Mouse (Mus musculus) forebrain, postnatal 0 days (tissue): ENCODE results near the gene Fgf9. TPM values are rescaled to one million over a fixed set of nuclear protein-coding genes. Genes with fewer than 3 reads are reported as not detected.

ENCODE experiments used
- ATAC-seq: fragments of 200-750 bp; cut with Nextera tagmentation; 2 replicates; pipeline ENCODE4 v1.8.0; 2017; ENCODE audit warnings: mild to moderate bottlenecking, moderate library complexity
- DNase-seq: peaks from one replicate; pipeline ENCODE4 v3.0.0-alpha.2; 2015
- H3K27ac ChIP-seq: fragments of 300-500 bp; sonication (generic); 2 replicates; pipeline ENCODE4 v1.5.1; 2014; ENCODE audit warnings: low read depth, mild to moderate bottlenecking, antibody characterized with exemption, low read length, moderate library complexity, mixed read lengths
- H3K27me3 ChIP-seq: fragments of 300-500 bp; sonication (generic); 2 replicates; pipeline ENCODE4 v1.6.1; 2014; ENCODE audit warnings: mild to moderate bottlenecking, low read length, mixed read lengths; ENCODE audit not compliant: insufficient read depth
- H3K36me3 ChIP-seq: fragments of 300-500 bp; sonication (generic); 2 replicates; pipeline ENCODE4 v1.6.1; 2014; ENCODE audit warnings: mild to moderate bottlenecking, moderate library complexity; ENCODE audit not compliant: insufficient read depth
- H3K4me1 ChIP-seq: fragments of 300-500 bp; sonication (generic); 2 replicates; pipeline ENCODE4 v1.6.1; 2014; ENCODE audit warnings: antibody characterized with exemption; ENCODE audit not compliant: insufficient read depth
- H3K4me2 ChIP-seq: fragments of 300-500 bp; sonication (generic); 2 replicates; pipeline ENCODE4 v1.6.1; 2014; ENCODE audit warnings: low read depth, mild to moderate bottlenecking, moderate library complexity
- H3K4me3 ChIP-seq: fragments of 300-500 bp; sonication (generic); 2 replicates; pipeline ENCODE4 v1.5.1; 2014; ENCODE audit warnings: low read depth, low read length, mixed read lengths
- H3K9ac ChIP-seq: fragments of 300-500 bp; sonication (generic); 2 replicates; pipeline ENCODE4 v1.6.1; 2014; ENCODE audit warnings: mild to moderate bottlenecking
- H3K9me3 ChIP-seq: fragments of 300-500 bp; sonication (generic); 2 replicates; pipeline ENCODE4 v1.6.1; 2016; ENCODE audit warnings: low read length
- CTCF ChIP-seq: sonication (generic); IDR thresholded peaks from 2 replicates; pipeline ENCODE4 v1.5.1; 2016; ENCODE audit warnings: antibody characterized with exemption, control low read depth, low read depth
- WGBS: fragments of 180-500 bp; shearing (Covaris S2); extraction: QIAGEN DNeasy Blood & Tissue Kit; methylation state at CpG from one replicate; pipeline ENCODE4 v1.1.7; 2014; 5-methylcytosine and 5-hydroxymethylcytosine counted together
- polyA plus RNA-seq: library from polyadenylated mRNA; unstranded; fragments of >200 nt; fragmentation: Nextera tagmentation; extraction: Ambion mirVana; gene quantifications from 2 replicates; pipeline ENCODE4 v1.2.1, GENCODE M21; 2015
- total RNA-seq: library from RNA; depleted of rRNA; stranded (reverse); fragments of >200 nt; gene quantifications from 2 replicates; pipeline ENCODE4 v1.2.3, GENCODE M21; 2014; rRNA removed

Gene Fgf9
- total RNA-seq (6.9 and 14.8 TPM in 2 replicates), polyA plus RNA-seq (9.6 and 16.4 TPM in 2 replicates)

- ATAC-seq (no peak), DNase-seq (peak; percentile 16)
- peak within 1 kb of the TSS; percentile 40 for H3K9ac ChIP-seq
- TF ChIP-seq CTCF: no peak
- peak within 1 kb of the TSS; percentile 63 for H3K4me3 ChIP-seq
- no peaks in the 10 kb centered on the region for H3K9me3 ChIP-seq
- peaks cover 36% of the 10 kb centered on the region for H3K27me3 ChIP-seq
- WGBS: under 1% methylated on average over 31 of the region's 33 CpGs
- no peak within 1 kb of the TSS for H3K27ac ChIP-seq
- no peaks in the 10 kb centered on the region for H3K36me3 ChIP-seq
- H3K4me1 ChIP-seq: peaks cover 8% of the 10 kb centered on the region
- H3K4me2 ChIP-seq: peak within 1 kb of the TSS; percentile 96
These were observed at the start of gene Fgf9 for GRCm38 (mm10) chr14:58070481-58071119. Gene Fgf9 (plus strand): TSS chr14:58070547.

GRCm38 (mm10) chr14:58034567-58034966 lies 35.8 kb upstream of the Fgf9 start:
- H3K9me3 ChIP-seq: no peaks in the 10 kb centered on the region
- no peak overlapping the region for H3K9ac ChIP-seq
- peak; percentile 87 for TF ChIP-seq CTCF
- DNase-seq (peak; percentile 83), ATAC-seq (peak; percentile 20; the same call in 1 of the 2 replicates)
- H3K36me3 ChIP-seq: no peaks in the 10 kb centered on the region
- no peaks in the 10 kb centered on the region for H3K4me1 ChIP-seq
- H3K27me3 ChIP-seq: no peaks in the 10 kb centered on the region
- WGBS: 7% methylated on average over 8 of the region's 8 CpGs
- H3K27ac ChIP-seq: no peak overlapping the region
- H3K4me3 ChIP-seq: no peak overlapping the region
- H3K4me2 ChIP-seq: no peak overlapping the region

GRCm38 (mm10) chr14:58036174-58036573 lies 34.2 kb upstream of the Fgf9 start:
- Histone ChIP-seq H3K4me3 (no peak overlapping the region), H3K27ac (no peak overlapping the region), H3K9ac (no peak overlapping the region), H3K9me3 (no peaks in the 10 kb centered on the region), H3K27me3 (no peaks in the 10 kb centered on the region), H3K4me2 (no peak overlapping the region), H3K4me1 (no peaks in the 10 kb centered on the region), H3K36me3 (no peaks in the 10 kb centered on the region)
- ATAC-seq: peak; percentile 64
- no peak for TF ChIP-seq CTCF
- peak; percentile 3 for DNase-seq
- 10% methylated on average over 6 of the region's 6 CpGs for WGBS

GRCm38 (mm10) chr14:58046639-58047284 lies 23.6 kb upstream of the Fgf9 start:
- no peak overlapping the region for H3K27ac ChIP-seq
- no peaks in the 10 kb centered on the region for H3K9me3 ChIP-seq
- ATAC-seq (no peak), DNase-seq (no peak)
- H3K4me3 ChIP-seq: no peak overlapping the region
- H3K4me2 ChIP-seq: no peak overlapping the region
- H3K9ac ChIP-seq: no peak overlapping the region
- WGBS: 84% methylated on average over 4 of the region's 4 CpGs
- H3K27me3 ChIP-seq: no peaks in the 10 kb centered on the region
- TF ChIP-seq CTCF: no peak
- no peaks in the 10 kb centered on the region for H3K36me3 ChIP-seq
- no peaks in the 10 kb centered on the region for H3K4me1 ChIP-seq

- H3K4me2 ChIP-seq: no peak overlapping the region
- H3K4me3 ChIP-seq: no peak overlapping the region
- TF ChIP-seq CTCF: no peak
- no peaks in the 10 kb centered on the region for H3K36me3 ChIP-seq
- H3K4me1 ChIP-seq: no peaks in the 10 kb centered on the region
- no peak for DNase-seq
- H3K27ac ChIP-seq: no peak overlapping the region
- H3K27me3 ChIP-seq: no peaks in the 10 kb centered on the region
- no peaks in the 10 kb centered on the region for H3K9me3 ChIP-seq
- no peak overlapping the region for H3K9ac ChIP-seq
- WGBS: 69% methylated on average over 5 of the region's 5 CpGs
- ATAC-seq: no peak
These were observed 19.7 kb upstream of the Fgf9 start for GRCm38 (mm10) chr14:58050691-58051090.

GRCm38 (mm10) chr14:58067586-58067985 lies 2.8 kb upstream of the Fgf9 start:
- Histone ChIP-seq H3K4me2 (no peak overlapping the region), H3K36me3 (no peaks in the 10 kb centered on the region), H3K27me3 (peaks cover 20% of the 10 kb centered on the region; the same call in 1 of the 2 replicates), H3K9ac (no peak overlapping the region), H3K4me1 (peaks cover 3% of the 10 kb centered on the region), H3K27ac (no peak overlapping the region), H3K9me3 (no peaks in the 10 kb centered on the region), H3K4me3 (no peak overlapping the region)
- no peak for ATAC-seq
- TF ChIP-seq CTCF: no peak
- no peak for DNase-seq
- 28% methylated on average over 2 of the region's 2 CpGs for WGBS

- Histone ChIP-seq H3K4me3 (no peak overlapping the region), H3K9me3 (no peaks in the 10 kb centered on the region), H3K4me2 (no peak overlapping the region), H3K36me3 (no peaks in the 10 kb centered on the region), H3K27me3 (peaks cover 26% of the 10 kb centered on the region), H3K4me1 (peaks cover 8% of the 10 kb centered on the region), H3K9ac (no peak overlapping the region), H3K27ac (no peak overlapping the region)
- DNase-seq: no peak
- 71% methylated on average over 1 of the region's 1 CpGs for WGBS
- ATAC-seq: no peak
- TF ChIP-seq CTCF: no peak
These were observed 1.7 kb upstream of the Fgf9 start for GRCm38 (mm10) chr14:58068641-58069040.
